Mouse (Mus musculus) neural tube, embryonic 12.5 days (tissue): ENCODE measurements at regions not wholly inside any gene's neighbourhood (a gene's known extent, or its start where the extent isn't known, plus 50 kb on each side); places are given as distances from the start of the nearest gene placed in this dataset.
A peak's percentile ranks its signal among the peaks of the same experiment; 100 is the strongest.

Source experiments
- ATAC-seq: fragments of 200-750 bp; cut with Nextera tagmentation; 2 replicates; pipeline ENCODE4 v1.8.0; 2017; ENCODE audit warnings: low read depth, mild to moderate bottlenecking, moderate TSS enrichment, moderate library complexity; ENCODE audit not compliant: low FRiP score
- H3K27ac ChIP-seq: fragments of 300-500 bp; sonication (generic); 2 replicates; pipeline ENCODE4 v1.5.1; 2016
- H3K27me3 ChIP-seq: fragments of 300-500 bp; sonication (generic); replicated peaks from 2 replicates; pipeline ENCODE4 v1.6.1; 2016; ENCODE audit warnings: mild to moderate bottlenecking
- H3K36me3 ChIP-seq: fragments of 300-500 bp; sonication (generic); 2 replicates; pipeline ENCODE4 v1.6.1; 2016; ENCODE audit warnings: mild to moderate bottlenecking
- H3K4me1 ChIP-seq: fragments of 300-500 bp; sonication (generic); 2 replicates; pipeline ENCODE4 v1.6.1; 2016
- H3K4me2 ChIP-seq: fragments of 300-500 bp; sonication (generic); replicated peaks from 2 replicates; pipeline ENCODE4 v1.6.1; 2016; ENCODE audit warnings: mild to moderate bottlenecking
- H3K4me3 ChIP-seq: fragments of 300-500 bp; sonication (generic); 2 replicates; pipeline ENCODE4 v1.5.1; 2016
- H3K9ac ChIP-seq: fragments of 300-500 bp; sonication (generic); 2 replicates; pipeline ENCODE4 v1.6.1; 2016; ENCODE audit warnings: mild to moderate bottlenecking
- H3K9me3 ChIP-seq: fragments of 300-500 bp; sonication (generic); 2 replicates; pipeline ENCODE4 v1.6.1; 2016; ENCODE audit warnings: mild to moderate bottlenecking
- WGBS: fragments of 180-500 bp; shearing (Covaris S2); methylation state at CpG from one replicate; pipeline ENCODE4 v1.1.7; 2016; 5-methylcytosine and 5-hydroxymethylcytosine counted together

- H3K9ac ChIP-seq: no peak overlapping the region
- peaks cover 10% of the 10 kb centered on the region for H3K4me1 ChIP-seq
- H3K27me3 ChIP-seq: no peaks in the 10 kb centered on the region
- no peaks in the 10 kb centered on the region for H3K36me3 ChIP-seq
- no peaks in the 10 kb centered on the region for H3K9me3 ChIP-seq
- no peak for ATAC-seq
- WGBS: 35% methylated on average over 9 of the region's 9 CpGs
- H3K4me2 ChIP-seq: no peak overlapping the region
- no peak overlapping the region for H3K4me3 ChIP-seq
- H3K27ac ChIP-seq: no peak overlapping the region
These were observed 259.1 kb downstream of the Prdm2 start for GRCm38 (mm10) chr4:142953724-142954123.

- H3K9me3 ChIP-seq: no peaks in the 10 kb centered on the region
- 78% methylated on average over 1 of the region's 1 CpGs for WGBS
- H3K4me1 ChIP-seq: peaks cover 10% of the 10 kb centered on the region
These were observed 259.9 kb downstream of the Prdm2 start for GRCm38 (mm10) chr4:142952879-142953278.

GRCm38 (mm10) chr4:142947673-142948072, 265.1 kb downstream of the Prdm2 start:
- Histone ChIP-seq H3K4me2 (no peak overlapping the region), H3K27me3 (no peaks in the 10 kb centered on the region), H3K27ac (no peak overlapping the region), H3K4me1 (no peaks in the 10 kb centered on the region), H3K36me3 (no peaks in the 10 kb centered on the region), H3K4me3 (no peak overlapping the region), H3K9me3 (no peaks in the 10 kb centered on the region), H3K9ac (no peak overlapping the region)
- WGBS: 90% methylated on average over 6 of the region's 6 CpGs
- no peak for ATAC-seq

More at GRCm38 (mm10) chr4:142952879-142953278, 259.9 kb downstream of the Prdm2 start:
- Histone ChIP-seq H3K36me3 (no peaks in the 10 kb centered on the region), H3K27me3 (no peaks in the 10 kb centered on the region), H3K9ac (no peak overlapping the region), H3K4me2 (no peak overlapping the region), H3K4me3 (no peak overlapping the region), H3K27ac (no peak overlapping the region)
- ATAC-seq: no peak

- no peak overlapping the region for H3K4me3 ChIP-seq
- H3K4me2 ChIP-seq: no peak overlapping the region
- no peak for ATAC-seq
- no peaks in the 10 kb centered on the region for H3K4me1 ChIP-seq
- H3K9me3 ChIP-seq: no peaks in the 10 kb centered on the region
- H3K27ac ChIP-seq: no peak overlapping the region
- WGBS: 77% methylated on average over 9 of the region's 9 CpGs
- H3K27me3 ChIP-seq: no peaks in the 10 kb centered on the region
- no peaks in the 10 kb centered on the region for H3K36me3 ChIP-seq
- no peak overlapping the region for H3K9ac ChIP-seq
These were observed 279.2 kb downstream of the Prdm2 start for GRCm38 (mm10) chr4:142933627-142934026.

- no peak overlapping the region for H3K4me2 ChIP-seq
- no peaks in the 10 kb centered on the region for H3K4me1 ChIP-seq
- no peak overlapping the region for H3K27ac ChIP-seq
- H3K4me3 ChIP-seq: no peak overlapping the region
- no peak for ATAC-seq
- no peaks in the 10 kb centered on the region for H3K27me3 ChIP-seq
- H3K36me3 ChIP-seq: no peaks in the 10 kb centered on the region
- H3K9ac ChIP-seq: no peak overlapping the region
- 84% methylated on average over 4 of the region's 4 CpGs for WGBS
- H3K9me3 ChIP-seq: no peaks in the 10 kb centered on the region
These were observed 283.6 kb downstream of the Prdm2 start for GRCm38 (mm10) chr4:142929245-142929644.

- no peak overlapping the region for H3K27ac ChIP-seq
- no peaks in the 10 kb centered on the region for H3K27me3 ChIP-seq
- 90% methylated on average over 7 of the region's 7 CpGs for WGBS
- no peaks in the 10 kb centered on the region for H3K36me3 ChIP-seq
- H3K9ac ChIP-seq: no peak overlapping the region
- no peaks in the 10 kb centered on the region for H3K4me1 ChIP-seq
- ATAC-seq: no peak
- H3K4me2 ChIP-seq: no peak overlapping the region
- H3K4me3 ChIP-seq: no peak overlapping the region
- no peaks in the 10 kb centered on the region for H3K9me3 ChIP-seq
These were observed 285.3 kb downstream of the Prdm2 start for GRCm38 (mm10) chr4:142927328-142928108.

GRCm38 (mm10) chr4:142925111-142925510, 287.7 kb downstream of the Prdm2 start:
- Histone ChIP-seq H3K9ac (no peak overlapping the region), H3K9me3 (no peaks in the 10 kb centered on the region), H3K27ac (no peak overlapping the region), H3K27me3 (no peaks in the 10 kb centered on the region), H3K4me2 (no peak overlapping the region), H3K36me3 (no peaks in the 10 kb centered on the region), H3K4me1 (no peaks in the 10 kb centered on the region), H3K4me3 (no peak overlapping the region)
- ATAC-seq: no peak
- WGBS: 75% methylated on average over 8 of the region's 8 CpGs

GRCm38 (mm10) chr4:142909355-142909947, 303.3 kb downstream of the Prdm2 start:
- Histone ChIP-seq H3K36me3 (no peaks in the 10 kb centered on the region), H3K27me3 (no peaks in the 10 kb centered on the region), H3K4me1 (peaks cover 8% of the 10 kb centered on the region; the same call in 1 of the 2 replicates), H3K4me3 (no peak overlapping the region), H3K27ac (no peak overlapping the region), H3K9me3 (no peaks in the 10 kb centered on the region), H3K9ac (no peak overlapping the region), H3K4me2 (peak overlapping the region; percentile 56)
- peak; percentile 88 for ATAC-seq
- 9% methylated on average over 17 of the region's 17 CpGs for WGBS

- WGBS: 63% methylated on average over 6 of the region's 6 CpGs
- Histone ChIP-seq H3K27me3 (no peaks in the 10 kb centered on the region), H3K4me1 (peaks cover 8% of the 10 kb centered on the region; the same call in 1 of the 2 replicates), H3K27ac (no peak overlapping the region), H3K4me2 (no peak overlapping the region), H3K9me3 (no peaks in the 10 kb centered on the region), H3K4me3 (no peak overlapping the region), H3K9ac (no peak overlapping the region), H3K36me3 (no peaks in the 10 kb centered on the region)
- peak; percentile 35; the same call in 1 of the 2 replicates for ATAC-seq
These were observed 304.0 kb downstream of the Prdm2 start for GRCm38 (mm10) chr4:142908782-142909181.

- ATAC-seq: no peak
- H3K9ac ChIP-seq: no peak overlapping the region
- H3K9me3 ChIP-seq: no peaks in the 10 kb centered on the region
- H3K4me1 ChIP-seq: no peaks in the 10 kb centered on the region
- H3K4me2 ChIP-seq: no peak overlapping the region
- WGBS: 83% methylated on average over 9 of the region's 9 CpGs
- H3K4me3 ChIP-seq: no peak overlapping the region
- no peaks in the 10 kb centered on the region for H3K36me3 ChIP-seq
- H3K27ac ChIP-seq: no peak overlapping the region
- H3K27me3 ChIP-seq: no peaks in the 10 kb centered on the region
These were observed 309.3 kb downstream of the Prdm2 start for GRCm38 (mm10) chr4:142903356-142904032.

- Histone ChIP-seq H3K4me3 (no peak overlapping the region), H3K27ac (no peak overlapping the region), H3K36me3 (no peaks in the 10 kb centered on the region), H3K9me3 (peaks cover 9% of the 10 kb centered on the region; the same call in 1 of the 2 replicates), H3K4me2 (no peak overlapping the region), H3K4me1 (no peaks in the 10 kb centered on the region), H3K27me3 (no peaks in the 10 kb centered on the region), H3K9ac (no peak overlapping the region)
- ATAC-seq: no peak
- WGBS: 78% methylated on average over 9 of the region's 9 CpGs
These were observed 312.0 kb downstream of the Prdm2 start for GRCm38 (mm10) chr4:142900792-142901191.

- 89% methylated on average over 1 of the region's 1 CpGs for WGBS
- H3K27ac ChIP-seq: no peak overlapping the region
- H3K36me3 ChIP-seq: no peaks in the 10 kb centered on the region
- no peaks in the 10 kb centered on the region for H3K27me3 ChIP-seq
- H3K9ac ChIP-seq: no peak overlapping the region
- H3K9me3 ChIP-seq: peaks cover 9% of the 10 kb centered on the region; the same call in 1 of the 2 replicates
- H3K4me2 ChIP-seq: no peak overlapping the region
- ATAC-seq: no peak
- H3K4me1 ChIP-seq: no peaks in the 10 kb centered on the region
- no peak overlapping the region for H3K4me3 ChIP-seq
These were observed 313.8 kb downstream of the Prdm2 start for GRCm38 (mm10) chr4:142898994-142899393.
